Mouse (Mus musculus): ENCODE measurements around the gene Slc34a3.

- TF ChIP-seq CTCF (IDR thresholded peaks at IDR 0.05; ENCODE audit: extremely low read depth, insufficient read depth, insufficient read length, insufficient replicate concordance) (peak; percentile 69; the same call in 1 of the 2 replicates), POLR2A (IDR thresholded peaks at IDR 0.05; ENCODE audit: low read depth, low read length) (no peak)
Observed at GRCm38 (mm10) chr2:25278928-25279882, 45.0 kb upstream of the Slc34a3 start.
